Mouse (Mus musculus): ENCODE data around the gene Prelid3b.

DNA sequence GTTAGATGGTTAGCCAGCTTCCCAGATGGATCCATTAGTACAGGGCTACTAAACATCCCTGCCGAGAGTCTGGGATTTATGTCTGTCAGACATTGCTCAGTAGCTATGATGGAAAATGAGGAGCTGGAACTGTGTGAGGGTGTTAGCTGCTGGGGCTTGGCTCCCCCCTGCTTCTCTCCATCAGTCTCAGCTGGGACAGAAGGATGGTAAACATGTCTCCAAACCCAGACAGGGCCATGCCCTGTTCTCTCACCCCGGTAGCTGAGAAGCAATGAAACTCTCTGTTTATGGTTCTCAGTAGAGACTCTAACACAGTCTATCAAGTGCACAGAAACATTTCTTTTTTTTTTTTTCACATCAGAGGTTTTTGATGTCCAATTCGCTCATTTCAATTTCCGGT, 35.1 kb upstream of the Prelid3b start:
- TF ChIP-seq CTCF (IDR thresholded peaks at IDR 0.05; ENCODE audit: low read depth) (no peak), EP300 (IDR thresholded peaks at IDR 0.05; ENCODE audit: low read depth) (no peak)
